Mouse (Mus musculus) thymus, adult 18-20 months (tissue): ENCODE results near the gene Olfr1148.

Experiments
- DNase-seq, 2 experiments: peaks; one replicate each; pipeline ENCODE4 v3.0.0; 2022; ENCODE audit warnings: mixed read lengths in 2 of 2

Olfr1148 gene

GRCm38 (mm10) chr2:87830233-87830632 is at the start of gene Olfr1148:
Gene Olfr1148 (plus strand): TSS chr2:87830533.
- DNase-seq: no peak

DNA sequence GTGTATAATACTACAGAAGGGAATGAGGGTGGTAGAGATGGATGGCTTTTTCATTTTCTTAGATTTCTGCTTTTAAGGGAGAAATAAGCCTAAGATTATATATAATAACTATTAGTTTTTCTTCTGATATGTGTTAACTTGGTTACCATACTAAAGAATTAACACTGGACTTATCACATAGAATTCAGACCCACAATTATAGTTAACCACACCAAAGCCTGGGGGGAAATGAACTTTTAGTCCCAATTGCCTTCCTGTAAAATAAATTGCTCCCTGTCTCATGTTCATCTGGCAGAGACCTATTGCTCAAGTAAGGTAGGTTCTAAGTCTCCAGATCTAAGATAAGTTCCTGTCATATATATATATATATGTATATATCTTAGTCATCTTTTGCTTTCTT is 30.0 kb upstream of the Olfr1148 start, which contains the start of gene Olfr1143:
Gene Olfr1143 (plus strand): TSS at position 301 of the 400 bp plus-strand sequence.
- no peak for DNase-seq

DNA sequence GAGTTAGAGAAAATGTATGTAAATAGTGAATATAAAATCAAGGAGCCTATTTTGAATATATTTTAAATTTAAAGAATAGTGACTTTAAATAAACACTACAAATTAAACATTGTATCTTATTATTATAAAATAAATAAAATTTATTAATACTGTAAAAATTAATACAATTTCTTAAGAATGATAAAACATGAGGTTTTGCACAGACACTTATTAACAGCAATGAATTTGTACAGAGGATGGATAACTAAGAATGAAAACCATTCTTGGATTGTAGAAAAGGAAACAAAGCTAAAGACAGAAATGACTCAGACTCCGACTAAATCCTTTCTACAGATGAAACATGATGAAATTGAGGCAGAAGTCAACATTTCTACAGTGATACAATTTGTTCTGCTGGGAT is 20.8 kb upstream of the Olfr1148 start, which contains the start of gene Olfr1145:
Gene Olfr1145 (plus strand): TSS at position 301 of the 400 bp plus-strand sequence.
- no peak for DNase-seq

DNA sequence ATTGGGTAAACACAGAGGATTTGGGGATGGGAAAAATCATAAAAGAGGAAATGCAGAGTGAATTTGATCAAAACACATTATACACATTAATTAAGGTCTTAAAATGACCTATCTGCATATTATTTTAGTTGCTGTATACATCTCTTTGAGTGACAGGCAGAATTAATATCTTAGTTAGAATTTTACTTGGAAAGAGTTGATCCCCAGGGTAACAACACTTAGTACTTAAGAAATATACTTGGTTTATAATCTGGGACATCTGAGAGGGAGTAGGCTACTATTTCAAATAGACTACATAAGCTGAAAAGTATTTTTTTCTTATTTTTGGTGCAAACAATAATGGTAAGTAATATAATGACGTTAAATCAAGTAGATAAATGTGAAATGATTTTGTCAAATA is 13.4 kb downstream of the Olfr1148 start, which contains the start of gene Olfr1150-ps1:
Gene Olfr1150-ps1 (plus strand): TSS at position 301 of the 400 bp plus-strand sequence.
- no peak for DNase-seq

GRCm38 (mm10) chr2:87855562-87855961 is 25.2 kb downstream of the Olfr1148 start, which contains the start of gene Olfr1151:
Gene Olfr1151 (plus strand): TSS chr2:87855862.
- no peak for DNase-seq

- no peak for DNase-seq
Observed at GRCm38 (mm10) chr2:87866192-87866591, 35.9 kb downstream of the Olfr1148 start, which contains the start of gene Olfr1152. Gene Olfr1152 (plus strand): TSS chr2:87866492.
